ENCODE assay signal across 8 mouse cellular contexts in genomic region chr6:82917076-82917777, GRCm38 (mm10). TPM values are rescaled to one million over a fixed set of nuclear protein-coding genes. Genes with fewer than 3 reads are reported as not detected.
DNase-seq lines count a peak whose midpoint lies in the region; ATAC-seq and TF ChIP-seq lines count a peak whose summit lies in the region.
"Had no signal": no experiment of that assay in that cellular context is flagged by ENCODE, and none has a peak within 500 bp of the region (broad histone marks: within the 10 kb centered on the region; RNA-seq: fewer than 3 reads in every experiment).

No protein-coding gene starts in this region.

- no peak for TF ChIP-seq EP300 in lung, postnatal 0 days (IDR thresholded peaks at IDR 0.05)

- WGBS in hindbrain, embryonic 16.5 days, result 61% methylated on average over 26 of the region's 26 CpGs
- WGBS in midbrain, embryonic 13.5 days, result 80% methylated on average over 26 of the region's 26 CpGs
- WGBS in lung, postnatal 0 days, result 64% methylated on average over 26 of the region's 26 CpGs

- no peaks in the 10 kb centered on the region for H3K9me3 ChIP-seq in hindbrain, embryonic 16.5 days (ENCODE audit: control insufficient read depth, low read length)
- H3K9me3 ChIP-seq in midbrain, embryonic 13.5 days, result no peaks in the 10 kb centered on the region
- H3K9me3 ChIP-seq in lung, postnatal 0 days (ENCODE audit: low read length), result no peaks in the 10 kb centered on the region

- no peaks in the 10 kb centered on the region; the same call in 1 of the 2 replicates for H3K27me3 ChIP-seq in hindbrain, embryonic 16.5 days (replicated peaks; ENCODE audit: control insufficient read depth, insufficient read depth, low read length)
- peaks cover 4% of the 10 kb centered on the region; the same call in 1 of the 2 replicates for H3K27me3 ChIP-seq in midbrain, embryonic 13.5 days
- no peaks in the 10 kb centered on the region for H3K27me3 ChIP-seq in lung, postnatal 0 days (replicated peaks; ENCODE audit: insufficient read depth, low read length)

- DNase-seq in Muller cell, postnatal 12 days (ENCODE audit: inconsistent ontology term), result peak; percentile 29
- no peak for DNase-seq in spleen, adult 12 weeks (ENCODE audit: low spot score)
- no peak for DNase-seq in lung, postnatal 0 days (ENCODE audit: low spot score)

- H3K36me3 ChIP-seq in hindbrain, embryonic 16.5 days (ENCODE audit: control insufficient read depth, insufficient read depth, low read length), result peaks cover 24% of the 10 kb centered on the region
- H3K36me3 ChIP-seq in midbrain, embryonic 13.5 days, result peaks cover 47% of the 10 kb centered on the region
- no peaks in the 10 kb centered on the region for H3K36me3 ChIP-seq in lung, postnatal 0 days (ENCODE audit: insufficient read depth, low read length)

- no peak overlapping the region for H3K4me3 ChIP-seq in hindbrain, embryonic 16.5 days (ENCODE audit: low read length)
- no peak overlapping the region for H3K4me3 ChIP-seq in midbrain, embryonic 13.5 days (replicated peaks)
- H3K4me3 ChIP-seq in lung, postnatal 0 days (ENCODE audit: low read depth, low read length), result no peak overlapping the region
- H3K4me3 ChIP-seq: left cerebral cortex, adult 2 months had no signal

- no peak overlapping the region for H3K4me2 ChIP-seq in hindbrain, embryonic 16.5 days (ENCODE audit: low read length)
- H3K4me2 ChIP-seq in midbrain, embryonic 13.5 days (replicated peaks), result no peak overlapping the region
- H3K4me2 ChIP-seq in lung, postnatal 0 days (replicated peaks; ENCODE audit: low read depth, low read length), result no peak overlapping the region

- TF ChIP-seq CTCF in lung, postnatal 0 days (IDR thresholded peaks at IDR 0.05), result no peak

- ATAC-seq in cerebellum, adult (ENCODE audit: insufficient number of reproducible peaks, low FRiP score, low TSS enrichment), result peak; percentile 82
- ATAC-seq in hindbrain, embryonic 16.5 days, result peak; percentile 90
- peak; percentile 46 for ATAC-seq in midbrain, embryonic 13.5 days
- ATAC-seq in lung, postnatal 0 days, result no peak
- no peak for ATAC-seq in inflammation-experienced regulatory T-cells, adult 6 months

- H3K27ac ChIP-seq in hindbrain, embryonic 16.5 days (ENCODE audit: low read depth, low read length), result peak overlapping the region; percentile 65
- H3K27ac ChIP-seq in midbrain, embryonic 13.5 days, result no peak overlapping the region
- no peak overlapping the region for H3K27ac ChIP-seq in lung, postnatal 0 days (ENCODE audit: low read length)
- H3K27ac ChIP-seq: left cerebral cortex, adult 2 months had no signal

- H3K9ac ChIP-seq in hindbrain, embryonic 16.5 days (ENCODE audit: low read depth, low read length), result no peak overlapping the region
- no peak overlapping the region for H3K9ac ChIP-seq in midbrain, embryonic 13.5 days (replicated peaks)
- no peak overlapping the region for H3K9ac ChIP-seq in lung, postnatal 0 days (replicated peaks; ENCODE audit: low read depth)

- H3K4me1 ChIP-seq in hindbrain, embryonic 16.5 days (ENCODE audit: control insufficient read depth, insufficient read depth, low read depth, low read length), result no peaks in the 10 kb centered on the region
- no peaks in the 10 kb centered on the region for H3K4me1 ChIP-seq in midbrain, embryonic 13.5 days (replicated peaks)
- H3K4me1 ChIP-seq in lung, postnatal 0 days (ENCODE audit: insufficient read depth, low read depth, low read length), result no peaks in the 10 kb centered on the region

RNA-seq across cellular contexts. Expression of gene Sema4f, which starts 22.3 kb away (rescaled TPM):
- 21.9 and 24.8 TPM in 2 replicates for polyA plus RNA-seq in hindbrain, embryonic 16.5 days (2015; fragmentation: Nextera tagmentation; extraction: Ambion mirVana)
- 11.0 and 11.6 TPM in 2 replicates for polyA plus RNA-seq in midbrain, embryonic 13.5 days (2015; fragmentation: Nextera tagmentation; extraction: Ambion mirVana)
- 8.8 and 14.3 TPM in 2 replicates for polyA plus RNA-seq in lung, postnatal 0 days (2015; fragmentation: Nextera tagmentation; extraction: Ambion mirVana)
- 1 to 10 TPM; 2.4 to 3.6 (median 3.1) TPM for polyA plus RNA-seq in inflammation-experienced regulatory T-cells, adult 6 months (2017; shearing (Covaris generic))

RNA-seq across cellular contexts. Expression of gene M1ap, which starts 29.5 kb away (rescaled TPM):
- polyA plus RNA-seq in hindbrain, embryonic 16.5 days (2015; fragmentation: Nextera tagmentation; extraction: Ambion mirVana), result 0.41 TPM in 1 of 2 replicates, not detected in the other
- polyA plus RNA-seq in midbrain, embryonic 13.5 days (2015; fragmentation: Nextera tagmentation; extraction: Ambion mirVana), result not detected in 2 replicates
- 1.8 and 2.5 TPM in 2 replicates for polyA plus RNA-seq in lung, postnatal 0 days (2015; fragmentation: Nextera tagmentation; extraction: Ambion mirVana)
- polyA plus RNA-seq in inflammation-experienced regulatory T-cells, adult 6 months (2017; shearing (Covaris generic)), result 1 to 10 TPM in 1 of 3 experiments, under 1 TPM in 1, not detected in 1; 0.17 to 1.8 TPM

Comparison
In these comparisons a context has a peak if more than half of its experiments do, and no peak if none do; other contexts are left out.
1. ATAC-seq: peak in cerebellum, adult (single experiment), hindbrain, embryonic 16.5 days (single experiment) and midbrain, embryonic 13.5 days (single experiment); none in lung, postnatal 0 days (single experiment) and inflammation-experienced regulatory T-cells, adult 6 months (single experiment).